Mouse (Mus musculus) urinary bladder, postnatal 4 days (tissue): ENCODE results near the gene Fabp2.
A peak's percentile ranks its signal among the peaks of the same experiment; 100 is the strongest.
"Not testable (repeated sequence)": the region's sequence is repeated elsewhere in the genome, so short reads cannot be mapped to it uniquely, and the experiment has no call there.

Experiments
- DNase-seq, 2 experiments: peaks; one replicate each; pipeline ENCODE4 v3.0.0; 2021 to 2022; ENCODE audit warnings: low spot score in 2 of 2

Fabp2 gene

DNA sequence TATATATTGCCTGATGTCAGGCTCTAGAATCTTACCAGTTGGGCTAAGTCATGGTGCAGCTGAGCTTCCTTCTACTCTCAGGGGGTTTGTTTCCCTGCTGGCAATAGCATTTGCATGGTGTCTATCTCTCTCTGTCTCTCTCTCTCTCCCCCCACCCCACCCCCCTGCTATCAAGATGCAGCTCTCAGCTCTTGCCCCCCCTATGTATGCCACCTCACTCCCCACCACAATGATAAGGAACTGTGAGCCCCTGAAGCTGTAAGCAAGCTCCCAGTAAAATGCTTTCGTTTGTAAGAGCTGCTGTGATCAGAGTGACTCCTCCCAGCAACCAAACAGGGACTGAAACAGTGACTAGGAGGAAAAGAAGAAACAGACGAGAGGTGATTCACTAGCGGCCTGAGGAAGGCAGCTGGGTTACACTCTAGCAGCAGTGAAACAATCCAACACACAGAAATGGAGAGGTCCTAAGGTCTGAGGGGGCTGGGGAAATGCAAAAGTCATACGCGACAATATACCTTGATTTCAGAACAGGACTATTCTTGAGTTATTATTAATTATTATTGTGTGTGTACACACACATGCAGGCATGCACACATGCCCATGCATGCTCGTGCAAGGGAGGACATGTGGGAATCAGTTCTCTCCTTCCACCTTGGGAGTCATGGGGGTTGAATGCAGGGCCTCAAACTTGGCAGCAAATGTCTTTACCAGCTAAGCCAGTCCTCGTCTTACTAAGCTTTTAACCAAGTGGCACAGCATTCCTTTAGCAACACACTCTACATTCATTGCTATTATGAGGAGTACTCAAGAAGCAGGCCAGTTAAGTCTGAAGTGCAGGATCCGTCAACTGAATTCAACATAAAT, 25.9 kb downstream of the Fabp2 start:
- DNase-seq = no peak

DNA sequence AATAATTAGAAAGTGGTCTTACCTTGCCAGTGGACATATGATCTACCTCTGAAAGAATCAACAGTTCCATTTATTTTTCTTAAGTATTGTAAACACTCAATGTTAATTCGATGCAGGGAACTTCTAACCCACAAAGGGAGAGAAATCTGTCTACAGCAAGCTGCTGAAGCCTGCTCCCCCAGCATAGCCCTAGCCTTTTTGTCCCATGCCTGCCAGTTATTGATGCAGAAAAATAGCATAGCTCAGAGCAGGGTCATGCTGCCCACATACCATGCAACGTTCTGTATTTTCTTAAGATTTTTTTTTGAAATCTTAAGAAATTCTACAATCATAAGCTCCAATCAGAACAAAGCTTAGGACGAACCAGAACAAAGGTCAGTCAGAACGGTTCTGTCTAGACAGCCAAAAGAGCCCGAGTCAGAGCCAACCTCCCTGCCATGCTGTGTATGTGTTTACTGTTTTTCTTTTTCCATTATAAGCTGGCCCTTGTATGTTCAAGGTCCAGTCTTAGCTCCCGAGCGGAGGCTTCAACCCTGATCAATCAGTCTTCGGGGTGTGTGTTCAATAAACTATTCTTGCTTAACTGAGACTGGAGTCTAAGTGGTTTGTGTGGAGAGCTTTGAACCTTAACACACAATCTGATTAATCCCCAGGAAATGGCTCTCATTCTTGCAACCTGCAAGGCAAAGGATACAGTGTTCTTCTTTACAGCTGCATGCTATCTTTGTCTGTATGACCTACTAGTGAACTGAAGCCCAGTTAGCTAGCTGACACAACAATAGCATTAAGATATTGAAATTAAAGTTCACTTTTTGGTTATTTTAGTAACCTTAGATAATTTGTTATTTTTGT, 27.0 kb downstream of the Fabp2 start:
- DNase-seq = no peak

DNA sequence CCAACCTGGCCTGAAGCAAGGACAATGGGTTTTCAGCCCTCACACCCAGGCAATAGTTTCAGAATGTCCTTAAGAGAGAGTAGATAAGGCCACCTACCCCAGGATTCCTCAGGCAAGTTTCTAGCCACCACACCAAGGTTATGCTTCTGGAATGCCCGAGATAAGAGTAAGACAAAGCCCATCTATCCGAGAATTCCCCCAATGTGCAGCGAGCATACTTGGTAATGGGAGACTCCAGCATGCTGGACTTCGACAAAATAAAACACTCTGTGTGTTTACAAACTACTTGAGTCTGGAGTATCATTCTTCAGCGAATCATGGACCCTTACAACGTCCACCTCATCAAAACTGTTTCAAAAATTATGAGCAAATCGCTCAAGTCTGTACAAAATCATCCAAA, 28.3 kb downstream of the Fabp2 start:
- DNase-seq = no peak

DNA sequence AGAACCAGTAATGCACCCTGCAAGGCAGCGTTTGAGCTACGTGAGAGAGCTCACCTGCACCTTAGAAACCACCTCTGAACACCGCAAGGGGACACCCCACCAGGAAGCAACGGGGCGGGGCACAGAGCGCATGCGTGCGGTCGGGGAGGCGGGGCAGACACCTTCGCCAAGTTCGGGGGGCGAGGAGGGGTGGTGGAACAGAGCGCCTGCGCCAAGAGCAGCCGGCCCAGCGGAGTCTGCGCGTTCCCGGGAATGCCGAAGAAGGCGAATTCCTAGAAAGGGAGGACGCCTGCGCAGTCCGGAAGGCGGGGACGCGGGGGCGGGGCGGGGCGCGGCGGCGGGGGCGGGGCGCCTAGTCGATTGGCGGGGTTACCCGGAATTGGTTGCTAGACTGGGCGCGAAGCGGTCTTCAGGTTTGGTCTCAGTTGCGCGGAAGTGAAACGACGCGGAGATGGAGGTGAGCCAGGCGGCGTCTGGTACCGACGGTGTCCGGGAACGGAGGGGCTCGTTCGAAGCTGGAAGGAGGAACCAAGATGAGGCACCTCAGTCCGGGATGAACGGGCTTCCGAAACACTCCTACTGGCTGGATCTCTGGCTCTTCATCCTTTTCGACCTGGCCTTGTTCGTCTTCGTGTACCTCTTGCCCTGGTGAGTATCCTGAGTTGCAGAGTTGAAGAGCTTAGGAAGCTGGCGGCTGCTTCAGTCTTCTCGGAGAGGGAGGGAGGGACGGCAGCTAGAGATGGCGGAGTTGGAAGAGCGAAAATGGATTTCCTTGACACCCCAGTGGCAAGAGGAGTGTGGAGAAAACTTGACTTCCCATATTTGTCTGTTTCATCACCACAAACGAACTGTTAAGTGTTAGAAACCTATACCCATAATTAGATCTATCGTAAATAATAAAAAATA, 29.4 kb downstream of the Fabp2 start, which contains the start of gene 1810037I17Rik:
TSS of gene 1810037I17Rik (plus strand) at position 195 of the 906 bp plus-strand sequence.
- peak; percentile 98 to 99 for DNase-seq

DNA sequence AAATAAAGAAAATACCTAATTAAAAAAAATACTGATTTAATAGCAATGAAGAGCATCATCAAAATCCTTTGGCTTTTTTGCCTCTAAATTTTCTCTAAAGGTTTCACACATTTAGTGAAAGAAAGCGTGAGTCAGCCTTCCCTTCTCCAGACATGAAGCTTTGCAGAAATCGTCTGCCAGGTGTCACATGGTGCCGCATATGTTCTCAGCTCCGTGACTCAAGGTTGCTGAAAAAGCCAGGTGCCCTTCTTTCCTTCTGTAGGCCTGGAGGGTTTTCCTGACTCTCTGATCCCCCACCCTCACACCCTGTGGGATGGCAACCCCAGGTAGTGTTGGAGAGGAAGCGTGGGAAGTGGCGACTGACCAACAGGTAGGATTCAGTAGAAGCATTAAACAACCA, 34.9 kb downstream of the Fabp2 start:
- DNase-seq = no peak

DNA sequence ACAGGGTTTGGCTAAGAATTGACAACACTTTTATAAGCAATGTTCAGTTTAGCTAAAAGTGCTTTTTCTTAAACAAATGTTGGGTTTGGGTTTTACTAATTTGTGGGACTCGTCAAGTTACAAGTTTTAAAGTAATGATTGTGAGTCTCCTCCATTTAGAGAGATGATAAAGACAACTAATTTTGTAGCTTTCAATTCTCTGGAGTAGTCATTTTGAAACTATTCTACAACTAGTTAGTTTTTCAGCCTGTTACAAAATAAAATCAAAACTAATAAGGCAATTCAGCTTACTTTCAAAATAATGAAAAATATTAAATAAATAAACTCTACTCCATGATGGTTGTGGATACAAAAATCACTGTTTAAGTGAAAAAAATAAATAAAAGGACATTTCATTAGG, 37.6 kb downstream of the Fabp2 start:
- DNase-seq = no peak

DNA sequence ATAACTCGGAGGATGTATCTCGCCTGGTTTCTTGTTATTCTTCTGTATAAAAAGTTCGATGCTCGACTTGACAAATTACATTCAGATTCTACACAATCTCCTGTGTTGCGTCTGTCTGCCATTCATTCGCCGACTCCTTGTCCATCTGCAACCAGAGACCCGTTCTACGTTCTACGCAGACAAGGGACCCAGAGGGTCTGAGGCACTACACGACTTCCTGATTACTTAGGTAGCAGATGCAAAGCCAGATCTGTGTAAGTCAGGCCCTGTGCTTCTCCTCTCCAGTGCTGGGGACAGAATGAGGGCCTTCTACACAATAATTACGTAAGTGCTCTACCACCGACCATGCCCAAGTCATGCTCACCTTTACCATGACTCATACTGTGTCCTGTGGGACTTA, 42.3 kb downstream of the Fabp2 start:
- not testable (repeated sequence) for DNase-seq

DNA sequence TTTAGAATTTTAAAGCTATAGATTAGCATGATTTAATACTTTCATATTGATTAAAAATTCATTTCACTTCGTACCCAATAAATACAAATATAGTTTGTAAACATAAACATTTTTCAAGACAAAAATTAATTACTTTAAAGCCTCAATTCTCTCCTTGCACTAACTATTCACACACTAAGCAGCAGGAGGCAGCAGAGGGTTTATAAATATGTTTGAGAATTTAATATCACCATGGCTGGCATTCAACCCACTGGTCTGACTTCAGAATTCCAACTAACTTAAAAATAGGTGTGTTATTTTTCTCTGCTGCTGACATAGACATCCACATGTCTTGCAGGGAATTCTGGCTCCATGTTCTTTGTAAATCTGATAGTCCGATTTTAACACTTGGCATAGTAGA, 44.3 kb downstream of the Fabp2 start:
- DNase-seq = no peak

DNA sequence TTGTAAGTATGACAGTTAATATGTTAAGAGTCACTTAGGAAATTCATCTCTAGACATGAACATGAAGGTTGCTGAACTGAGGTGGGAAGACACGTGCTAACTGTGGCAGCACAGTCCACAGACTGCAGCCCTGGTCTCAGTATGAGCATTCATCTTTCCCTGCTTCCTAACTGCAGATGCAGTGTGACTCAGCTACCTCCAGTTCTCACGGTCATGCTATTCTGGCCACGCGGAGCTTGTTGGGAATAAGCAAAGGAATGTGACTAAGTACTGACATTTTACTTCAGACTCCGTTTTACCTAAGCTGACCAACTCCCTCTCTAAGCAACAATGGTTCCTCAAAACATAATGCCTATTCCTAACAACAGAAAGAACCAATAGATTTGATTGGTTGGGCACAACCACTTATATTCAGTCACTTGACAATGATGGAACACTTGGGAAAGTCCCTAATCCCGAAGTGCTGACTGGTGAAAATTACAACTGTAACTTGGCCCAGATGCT, 48.6 kb downstream of the Fabp2 start:
- no peak for DNase-seq
